Mouse (Mus musculus) liver, embryonic 11.5 days (tissue): ENCODE measurements around the gene Bcl3. TPM values are rescaled to one million over a fixed set of nuclear protein-coding genes. Genes with fewer than 3 reads are reported as not detected.

ENCODE experiments used
- ATAC-seq: fragments of 200-750 bp; cut with Nextera tagmentation; replicated peaks from 2 replicates; pipeline ENCODE4 v1.8.0; 2017; ENCODE audit warnings: moderate number of reproducible peaks, mild to moderate bottlenecking, moderate TSS enrichment, moderate library complexity; ENCODE audit not compliant: low FRiP score
- DNase-seq: peaks from one replicate; pipeline ENCODE4 v3.0.0-alpha.2; 2017; ENCODE audit warnings: low spot score
- H3K27ac ChIP-seq: fragments of 300-500 bp; sonication (generic); 2 replicates; pipeline ENCODE4 v1.5.1; 2014; ENCODE audit warnings: mild to moderate bottlenecking, low read depth, low read length, control low read depth
- H3K27me3 ChIP-seq: fragments of 300-500 bp; sonication (generic); replicated peaks from 2 replicates; pipeline ENCODE4 v1.6.1; 2014; ENCODE audit warnings: low read length, mixed read lengths; ENCODE audit not compliant: control insufficient read depth, insufficient read depth
- H3K36me3 ChIP-seq: fragments of 300-500 bp; sonication (generic); 2 replicates; pipeline ENCODE4 v1.6.1; 2014; ENCODE audit warnings: mild to moderate bottlenecking, low read length, moderate library complexity, mixed read lengths; ENCODE audit not compliant: control insufficient read depth, insufficient read depth
- H3K4me1 ChIP-seq: fragments of 300-500 bp; sonication (generic); replicated peaks from 2 replicates; pipeline ENCODE4 v1.6.1; 2014; ENCODE audit warnings: low read length, mixed read lengths; ENCODE audit not compliant: control insufficient read depth, insufficient read depth
- H3K4me2 ChIP-seq: fragments of 300-500 bp; sonication (generic); 2 replicates; pipeline ENCODE4 v1.6.1; 2014; ENCODE audit warnings: mild to moderate bottlenecking, control low read depth, moderate library complexity
- H3K4me3 ChIP-seq: fragments of 300-500 bp; sonication (generic); 2 replicates; pipeline ENCODE4 v1.5.1; 2014; ENCODE audit warnings: low read depth, low read length, control low read depth
- H3K9ac ChIP-seq: fragments of 300-500 bp; sonication (generic); 2 replicates; pipeline ENCODE4 v1.6.1; 2014; ENCODE audit warnings: low read depth, low read length, control low read depth
- H3K9me3 ChIP-seq: fragments of 300-500 bp; sonication (generic); 2 replicates; pipeline ENCODE4 v1.6.1; 2016; ENCODE audit warnings: low read length, inconsistent platforms, mixed read lengths; ENCODE audit not compliant: control insufficient read depth
- WGBS: fragments of 180-500 bp; shearing (Covaris S2); extraction: QIAGEN DNeasy Blood & Tissue Kit; methylation state at CpG from one replicate; pipeline ENCODE4 v1.1.7; 2014; 5-methylcytosine and 5-hydroxymethylcytosine counted together
- polyA plus RNA-seq: library from polyadenylated mRNA; unstranded; fragments of >200 nt; fragmentation: Nextera tagmentation; extraction: Ambion mirVana; gene quantifications from 2 replicates; pipeline ENCODE4 v1.2.1, GENCODE M21; 2014

The Bcl3 gene
- polyA plus RNA-seq, 1 experiment from 2014 or later = 5.4 TPM

- Histone ChIP-seq H3K9ac (no peak overlapping the region), H3K4me3 (no peak overlapping the region), H3K4me1 (no peaks in the 10 kb centered on the region), H3K36me3 (no peaks in the 10 kb centered on the region), H3K27ac (no peak overlapping the region), H3K4me2 (no peak overlapping the region), H3K9me3 (no peaks in the 10 kb centered on the region), H3K27me3 (peaks cover 8% of the 10 kb centered on the region)
- WGBS = 51% methylated on average over 10 of the region's 10 CpGs
- no peak for DNase-seq
- no peak for ATAC-seq
Measured at GRCm38 (mm10) chr7:19859740-19860139, 37.2 kb upstream of the Bcl3 start.

GRCm38 (mm10) chr7:19856283-19856682, 33.7 kb upstream of the Bcl3 start:
- Histone ChIP-seq H3K27ac (no peak overlapping the region), H3K4me3 (no peak overlapping the region), H3K36me3 (no peaks in the 10 kb centered on the region), H3K9me3 (no peaks in the 10 kb centered on the region), H3K27me3 (peaks cover 30% of the 10 kb centered on the region), H3K9ac (no peak overlapping the region), H3K4me2 (no peak overlapping the region), H3K4me1 (0 out of 2 replicates have a peak, but pooled peaks cover 3% of the 10 kb centered on the region)
- 72% methylated on average over 6 of the region's 6 CpGs for WGBS
- ATAC-seq (no peak), DNase-seq (no peak)

DNA sequence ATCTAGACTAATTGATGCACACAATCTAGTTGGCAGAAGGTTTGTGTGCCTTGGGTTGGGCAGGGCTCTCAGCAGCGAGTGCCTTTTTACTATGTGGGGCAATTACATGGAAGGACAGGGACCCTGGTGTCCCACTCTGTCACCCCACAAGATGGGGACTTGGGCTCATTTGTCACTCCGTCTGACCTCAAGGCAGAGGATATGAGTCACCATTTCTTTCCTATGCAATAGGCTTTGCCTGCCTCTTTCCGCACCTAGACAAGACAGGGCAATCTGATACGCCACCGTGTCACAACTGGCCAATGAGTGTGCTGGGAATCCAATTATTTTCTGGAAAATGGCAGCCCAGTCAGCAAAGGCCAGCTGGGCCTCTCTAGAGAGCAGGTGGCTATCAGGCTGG, 33.1 kb upstream of the Bcl3 start:
- Histone ChIP-seq H3K36me3 (no peaks in the 10 kb centered on the region), H3K4me3 (no peak overlapping the region), H3K27ac (no peak overlapping the region), H3K4me1 (0 out of 2 replicates have a peak, but pooled peaks cover 3% of the 10 kb centered on the region), H3K27me3 (peaks cover 32% of the 10 kb centered on the region), H3K9me3 (no peaks in the 10 kb centered on the region), H3K9ac (no peak overlapping the region), H3K4me2 (no peak overlapping the region)
- whole genome bisulfite sequencing = 64% methylated on average over 5 of the region's 5 CpGs
- ATAC-seq (no peak), DNase-seq (no peak)

DNA sequence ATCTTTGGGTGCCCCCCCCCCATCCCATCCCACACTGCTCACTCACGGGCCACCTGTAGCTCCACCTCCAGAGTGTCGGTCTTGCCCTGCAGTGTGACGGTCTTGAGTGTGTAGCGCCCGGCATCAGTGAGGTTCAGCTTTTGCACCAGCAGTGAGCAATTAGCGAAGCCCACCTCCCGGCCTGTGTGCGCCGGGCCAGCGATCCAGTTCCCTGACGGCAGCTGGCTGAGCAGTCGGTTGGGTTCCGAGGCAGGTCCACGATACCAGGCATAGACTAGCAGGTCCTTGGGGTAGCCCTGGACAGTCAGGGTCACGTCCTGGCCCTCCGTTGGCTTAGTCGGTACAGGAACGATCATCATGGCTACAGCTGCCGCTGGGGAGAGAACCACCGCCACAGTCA, 31.0 kb upstream of the Bcl3 start:
- H3K9ac ChIP-seq = no peak overlapping the region
- DNase-seq (no peak), ATAC-seq (no peak)
- WGBS = 78% methylated on average over 20 of the region's 20 CpGs
- H3K4me3 ChIP-seq = no peak overlapping the region
- no peak overlapping the region for H3K27ac ChIP-seq
- peaks cover 32% of the 10 kb centered on the region for H3K27me3 ChIP-seq
- H3K36me3 ChIP-seq = no peaks in the 10 kb centered on the region
- H3K4me2 ChIP-seq = no peak overlapping the region
- H3K9me3 ChIP-seq = no peaks in the 10 kb centered on the region
- 0 out of 2 replicates have a peak, but pooled peaks cover 3% of the 10 kb centered on the region for H3K4me1 ChIP-seq

DNA sequence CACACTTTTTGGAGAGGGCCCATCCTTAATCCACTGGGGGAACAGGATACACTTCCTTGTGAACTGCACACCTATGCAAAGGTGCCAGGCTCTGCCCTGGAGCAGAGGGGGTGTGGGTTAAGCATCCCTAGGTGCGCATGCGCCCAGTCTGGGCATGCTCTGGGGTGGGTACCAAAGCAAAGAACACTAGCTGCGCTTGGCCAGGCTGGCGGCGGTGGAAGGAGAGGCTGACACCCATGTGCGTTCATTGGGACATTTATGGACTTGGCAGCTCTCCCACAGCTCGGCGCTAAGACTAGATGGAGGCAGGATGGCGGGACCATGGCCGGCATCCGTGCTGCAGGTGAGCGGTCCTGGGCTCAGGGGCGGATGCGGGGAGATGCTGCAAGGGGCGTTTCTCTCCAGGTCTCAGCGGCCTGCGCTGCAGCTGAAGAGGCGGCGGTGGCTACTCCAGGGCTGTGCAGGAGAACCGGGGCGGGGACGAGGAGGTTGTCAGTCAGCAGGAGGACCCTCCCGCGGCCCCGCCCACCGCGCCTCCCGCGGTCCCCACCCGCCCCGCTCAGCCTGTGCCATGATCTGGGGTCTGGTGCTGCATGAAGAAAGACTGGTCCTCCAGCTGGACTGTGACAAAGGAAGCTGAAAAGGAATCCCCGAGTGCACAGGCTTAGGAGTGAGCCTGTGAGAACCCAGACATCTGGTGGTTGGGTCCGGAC, 29.4 kb upstream of the Bcl3 start, which contains the start of gene Gm19345:
Gm19345 (plus strand) TSS at position 146 of the 713 bp plus-strand sequence.
- 0 out of 2 replicates have a peak, but pooled peaks cover 3% of the 10 kb centered on the region for H3K4me1 ChIP-seq
- peaks cover 28% of the 10 kb centered on the region for H3K27me3 ChIP-seq
- no peak within 1 kb of the TSS for H3K27ac ChIP-seq
- H3K9ac ChIP-seq = no peak within 1 kb of the TSS; the same call in 1 of the 2 replicates
- H3K4me2 ChIP-seq = peak within 1 kb of the TSS; percentile 50
- WGBS = 4% methylated on average over 32 of the region's 33 CpGs
- no peaks in the 10 kb centered on the region for H3K36me3 ChIP-seq
- no peaks in the 10 kb centered on the region for H3K9me3 ChIP-seq
- DNase-seq = peak; percentile 44
- no peak within 1 kb of the TSS for H3K4me3 ChIP-seq
- peak; percentile 56; the same call in 1 of the 2 replicates for ATAC-seq

- Histone ChIP-seq H3K9ac (no peak overlapping the region), H3K27ac (no peak overlapping the region), H3K9me3 (no peaks in the 10 kb centered on the region), H3K27me3 (peaks cover 11% of the 10 kb centered on the region), H3K4me1 (peaks cover 4% of the 10 kb centered on the region; the same call in 1 of the 2 replicates), H3K36me3 (no peaks in the 10 kb centered on the region), H3K4me2 (no peak overlapping the region), H3K4me3 (no peak overlapping the region)
- WGBS = 44% methylated on average over 15 of the region's 15 CpGs
- no peak for DNase-seq
- ATAC-seq = no peak
Measured at GRCm38 (mm10) chr7:19844521-19845171, 22.1 kb upstream of the Bcl3 start.

DNA sequence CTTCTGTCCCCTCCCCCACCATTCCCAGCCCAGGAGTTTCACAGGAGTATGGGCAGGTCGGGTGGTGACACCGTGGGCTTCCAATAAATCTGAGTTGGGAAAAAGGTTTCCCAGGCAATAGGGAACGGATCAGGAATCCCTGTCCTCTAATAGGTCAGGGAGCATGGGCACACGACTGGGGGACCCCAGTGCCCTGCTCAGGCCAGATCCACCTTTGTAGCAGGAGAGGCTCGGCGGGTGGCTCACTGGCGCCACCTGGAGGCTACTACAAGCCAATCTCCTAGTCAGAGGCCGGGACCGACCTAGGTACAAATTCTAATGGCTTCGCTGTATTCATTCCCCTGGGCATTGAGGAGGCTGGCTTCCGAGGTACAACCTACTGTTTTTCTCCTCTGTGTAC, 21.0 kb upstream of the Bcl3 start:
- Histone ChIP-seq H3K9me3 (no peaks in the 10 kb centered on the region), H3K4me1 (peaks cover 4% of the 10 kb centered on the region; the same call in 1 of the 2 replicates), H3K4me2 (no peak overlapping the region), H3K9ac (no peak overlapping the region), H3K27ac (no peak overlapping the region), H3K27me3 (peaks cover 11% of the 10 kb centered on the region), H3K4me3 (no peak overlapping the region), H3K36me3 (no peaks in the 10 kb centered on the region)
- WGBS = 4% methylated on average over 11 of the region's 11 CpGs
- DNase-seq (peak; percentile 78), ATAC-seq (peak; percentile 68)

- ATAC-seq (0 out of 2 replicates have a peak, but pooled peaks have one; percentile 29), DNase-seq (no peak)
- H3K4me1 ChIP-seq = peaks cover 4% of the 10 kb centered on the region; the same call in 1 of the 2 replicates
- H3K9ac ChIP-seq = no peak overlapping the region
- no peak overlapping the region for H3K4me2 ChIP-seq
- H3K36me3 ChIP-seq = no peaks in the 10 kb centered on the region
- 31% methylated on average over 19 of the region's 19 CpGs for WGBS
- H3K27me3 ChIP-seq = peaks cover 11% of the 10 kb centered on the region; the same call in 1 of the 2 replicates
- no peak overlapping the region for H3K4me3 ChIP-seq
- no peak overlapping the region for H3K27ac ChIP-seq
- H3K9me3 ChIP-seq = no peaks in the 10 kb centered on the region
Measured at GRCm38 (mm10) chr7:19842885-19843504, 20.4 kb upstream of the Bcl3 start.
